Mouse (Mus musculus): Measurements from ENCODE around the gene Pla2g16.

Pla2g16 gene

GRCm38 (mm10) chr19:7616231-7616930, 59.1 kb downstream of the Pla2g16 start:
- DNase-seq = no peak

GRCm38 (mm10) chr19:7617085-7617484, 59.8 kb downstream of the Pla2g16 start:
- DNase-seq = no peak

- DNase-seq = peak; percentile 15
These were observed 60.4 kb downstream of the Pla2g16 start for GRCm38 (mm10) chr19:7617696-7618095.

GRCm38 (mm10) chr19:7633021-7633420, 75.8 kb downstream of the Pla2g16 start:
- DNase-seq = no peak

DNA sequence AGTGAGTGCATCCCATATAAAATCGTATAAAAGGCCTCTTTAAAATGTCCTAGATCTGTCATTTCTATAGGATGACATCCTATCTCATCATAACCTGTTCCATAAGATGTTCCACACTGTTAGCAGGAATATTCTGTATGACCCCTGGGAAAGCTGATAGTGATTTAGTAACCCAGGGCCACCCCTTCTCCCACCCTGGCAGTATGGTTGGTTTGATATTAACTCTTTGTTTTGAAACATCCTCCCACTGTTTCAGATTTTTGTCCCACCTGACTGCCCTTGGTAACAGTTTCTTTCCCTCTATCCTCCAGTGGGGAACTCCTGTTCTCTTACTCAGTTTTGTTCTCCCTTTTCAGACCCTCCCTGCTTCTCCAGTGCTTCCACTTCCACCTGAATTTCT, 76.5 kb downstream of the Pla2g16 start:
- no peak for DNase-seq
